ENCODE assay signal across 16 mouse cellular contexts in genomic region chr9:20451493-20451892, GRCm38 (mm10).
"Had no signal": no experiment of that assay in that cellular context is flagged by ENCODE, and none has a peak within 500 bp of the region (broad histone marks: within the 10 kb centered on the region; RNA-seq: fewer than 3 reads in every experiment).

No protein-coding gene starts in this region.

- H3K9me3 ChIP-seq: neural tube, embryonic 13.5 days; neural tube, embryonic 15.5 days; stomach, embryonic 15.5 days had no signal

- H3K27me3 ChIP-seq: neural tube, embryonic 13.5 days; neural tube, embryonic 15.5 days; stomach, embryonic 15.5 days had no signal

- H3K4me3 ChIP-seq: neural tube, embryonic 13.5 days; neural tube, embryonic 15.5 days; stomach, embryonic 15.5 days had no signal

- H3K4me1 ChIP-seq: stomach, embryonic 15.5 days had no signal

- H3K4me2 ChIP-seq: neural tube, embryonic 13.5 days; neural tube, embryonic 15.5 days; stomach, embryonic 15.5 days had no signal

- H3K9ac ChIP-seq: neural tube, embryonic 13.5 days; neural tube, embryonic 15.5 days; stomach, embryonic 15.5 days had no signal

- DNase-seq: retina, postnatal 1 day; right cerebral cortex, adult 18-20 months; right cerebral cortex, postnatal 14 days; right cerebral cortex, postnatal 25 days; right cerebral cortex, postnatal 4 days; spleen, adult 18-20 months; thymus, adult 18-20 months; thymus, adult 2 months; thymus, postnatal 14 days; thymus, postnatal 25 days; thymus, postnatal 36 days; thymus, postnatal 4 days had no signal

- H3K27ac ChIP-seq: neural tube, embryonic 13.5 days; neural tube, embryonic 15.5 days; stomach, embryonic 15.5 days; stomach, postnatal 0 days had no signal
